Mouse (Mus musculus) cerebellum, adult (tissue): ENCODE results near the gene Glod4.

Source experiments
- ATAC-seq: cut with Nextera tagmentation; 2 replicates; pipeline ENCODE4 v1.9.2; 2017; ENCODE audit warnings: mild to moderate bottlenecking, moderate library complexity, mixed read lengths; ENCODE audit not compliant: insufficient number of reproducible peaks, low FRiP score, low TSS enrichment

Glod4 gene

DNA sequence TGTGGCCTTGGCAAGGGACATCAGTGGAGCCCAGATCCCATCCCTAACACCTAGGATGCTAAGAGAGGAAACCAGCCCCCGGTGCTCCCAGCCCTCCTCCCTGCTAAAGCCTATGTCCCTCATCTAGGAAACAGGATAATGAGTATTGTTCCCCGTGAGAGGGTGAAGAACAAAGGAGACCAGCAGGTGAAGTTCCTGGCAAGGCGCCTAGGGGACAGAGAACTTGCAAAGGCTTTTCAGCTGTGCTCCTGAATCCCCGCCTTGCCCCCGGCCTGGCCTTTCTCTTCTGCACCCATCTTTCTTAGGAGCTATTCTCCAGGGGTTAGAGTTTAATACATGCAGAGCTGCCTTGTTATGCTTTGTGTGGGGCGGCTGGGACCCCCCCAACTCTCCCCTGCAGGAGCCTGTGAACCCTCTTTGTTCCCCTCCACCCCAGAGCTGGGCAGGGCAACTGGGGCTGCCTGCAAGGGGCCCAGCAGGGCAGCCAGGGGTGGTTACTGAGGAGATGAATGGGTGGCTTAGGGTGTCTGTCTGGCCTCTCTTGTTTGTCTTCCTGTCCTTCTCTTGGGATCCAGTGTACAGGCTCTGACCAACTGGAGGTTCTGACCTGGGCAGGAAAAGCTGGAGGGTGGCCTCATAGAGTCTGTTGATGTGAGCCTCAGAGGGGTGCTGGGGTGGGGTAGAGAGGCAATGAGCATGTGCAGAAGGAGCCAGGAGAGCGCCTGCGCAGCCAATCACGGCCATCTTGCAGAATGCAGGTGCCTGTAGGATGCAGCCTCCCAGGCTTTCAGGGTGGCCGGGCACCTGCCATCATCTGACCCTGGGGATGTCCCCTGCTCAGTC, 16.9 kb upstream of the Glod4 start:
- no peak for ATAC-seq

DNA sequence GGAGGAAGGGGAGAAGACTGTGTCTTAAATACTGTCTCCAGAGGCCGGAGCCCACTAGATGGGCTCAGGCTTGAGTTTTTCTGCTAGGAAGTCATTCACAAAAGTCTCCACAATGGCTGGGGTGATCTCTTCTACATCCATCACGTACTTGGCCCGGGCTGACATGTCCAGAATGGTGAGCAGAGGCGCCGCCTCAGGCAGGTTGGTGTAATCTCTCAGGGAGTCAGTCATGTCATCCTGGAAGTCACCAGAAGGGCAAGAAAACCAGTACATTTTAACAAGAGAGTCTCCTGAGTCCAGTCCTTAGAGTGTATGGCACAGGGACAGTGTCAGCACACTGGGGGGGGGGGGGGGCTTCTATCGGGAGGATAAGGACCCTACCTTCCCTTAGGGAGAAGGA, 15.0 kb upstream of the Glod4 start:
- no peak for ATAC-seq

DNA sequence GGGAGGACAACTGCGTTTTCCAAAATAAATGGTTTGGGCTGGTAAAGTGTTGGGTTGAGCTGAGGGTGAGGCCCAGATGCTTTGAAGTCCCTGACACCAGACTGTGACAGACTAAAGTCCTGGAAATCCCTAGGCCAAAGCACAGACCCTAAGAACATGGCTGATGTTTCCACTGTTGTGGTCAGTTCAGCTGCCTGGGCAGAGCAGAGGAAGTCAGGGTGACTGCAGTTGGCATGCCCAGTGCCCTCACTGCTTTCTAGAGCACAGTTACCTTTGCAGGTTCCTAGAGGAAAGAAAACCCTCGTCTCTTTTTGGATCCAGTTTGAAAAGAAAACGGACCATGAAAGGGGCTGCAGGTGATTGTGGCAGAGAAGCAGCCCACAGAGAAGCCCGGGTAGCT, 13.9 kb upstream of the Glod4 start:
- ATAC-seq: no peak

DNA sequence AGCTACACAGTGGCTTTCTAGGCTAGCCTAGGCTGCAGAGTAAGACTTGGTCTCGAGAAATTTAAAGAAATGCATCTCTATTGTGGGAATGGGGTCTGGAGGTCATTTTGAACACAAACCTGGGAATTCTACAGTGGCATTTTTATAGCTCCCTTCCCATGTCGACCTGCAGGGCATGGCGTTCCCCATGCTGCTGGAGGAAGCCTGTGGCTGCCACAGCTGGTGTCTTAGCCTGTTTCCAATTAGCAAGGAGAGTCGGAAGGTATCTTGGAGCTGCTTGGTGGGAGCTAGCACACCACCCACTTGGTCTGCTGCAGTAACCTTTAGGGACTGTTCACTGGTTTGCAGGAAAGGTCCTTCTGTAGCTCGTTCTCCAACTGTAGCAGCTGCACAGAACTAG, 12.6 kb upstream of the Glod4 start:
- ATAC-seq: no peak

DNA sequence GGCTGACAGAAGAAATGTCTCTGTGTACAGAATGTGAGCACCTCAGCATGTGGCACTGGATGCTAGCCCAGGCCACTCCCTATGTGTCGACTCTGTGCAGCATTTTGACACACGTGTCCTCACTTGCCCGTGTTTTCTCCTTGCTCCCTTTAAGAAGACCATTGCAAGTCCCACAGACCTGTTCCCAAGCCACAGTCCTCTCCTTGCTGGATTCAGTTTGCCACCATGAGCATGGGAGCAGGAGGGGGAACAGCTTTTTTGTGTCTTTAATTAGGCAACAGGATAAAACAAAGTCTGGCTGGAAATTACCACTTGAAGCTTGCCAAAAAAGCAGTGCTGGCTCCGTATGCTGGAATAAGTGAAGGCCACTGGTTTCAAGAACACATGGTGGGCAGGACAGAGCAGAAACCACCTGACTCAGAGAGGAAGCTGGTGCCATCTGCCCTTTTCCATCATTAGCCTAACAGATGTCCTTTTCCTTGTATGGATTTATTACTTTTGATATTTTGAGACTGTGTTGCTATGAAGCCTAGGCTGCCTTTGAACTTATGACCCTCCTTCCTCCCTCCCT, 12.0 kb upstream of the Glod4 start:
- ATAC-seq: peak; percentile 62; the same call in 1 of the 2 replicates

DNA sequence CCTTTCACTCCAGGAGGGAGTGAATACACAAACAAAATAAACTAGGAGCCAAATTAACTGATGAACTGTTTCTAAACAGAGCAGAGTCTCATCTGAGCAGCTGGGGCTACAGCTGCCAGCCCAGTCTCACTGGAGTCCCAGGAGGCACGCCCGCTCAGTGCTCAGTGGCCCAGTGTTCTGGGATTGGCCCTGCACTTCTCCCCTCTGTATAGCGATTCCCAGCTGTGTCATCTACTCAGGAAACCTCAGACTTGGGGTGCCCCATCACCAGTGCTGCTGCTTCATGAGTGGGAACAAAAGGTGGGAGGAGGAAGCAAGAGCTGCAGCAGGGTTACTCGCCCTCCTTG, 10.4 kb upstream of the Glod4 start:
- no peak for ATAC-seq

DNA sequence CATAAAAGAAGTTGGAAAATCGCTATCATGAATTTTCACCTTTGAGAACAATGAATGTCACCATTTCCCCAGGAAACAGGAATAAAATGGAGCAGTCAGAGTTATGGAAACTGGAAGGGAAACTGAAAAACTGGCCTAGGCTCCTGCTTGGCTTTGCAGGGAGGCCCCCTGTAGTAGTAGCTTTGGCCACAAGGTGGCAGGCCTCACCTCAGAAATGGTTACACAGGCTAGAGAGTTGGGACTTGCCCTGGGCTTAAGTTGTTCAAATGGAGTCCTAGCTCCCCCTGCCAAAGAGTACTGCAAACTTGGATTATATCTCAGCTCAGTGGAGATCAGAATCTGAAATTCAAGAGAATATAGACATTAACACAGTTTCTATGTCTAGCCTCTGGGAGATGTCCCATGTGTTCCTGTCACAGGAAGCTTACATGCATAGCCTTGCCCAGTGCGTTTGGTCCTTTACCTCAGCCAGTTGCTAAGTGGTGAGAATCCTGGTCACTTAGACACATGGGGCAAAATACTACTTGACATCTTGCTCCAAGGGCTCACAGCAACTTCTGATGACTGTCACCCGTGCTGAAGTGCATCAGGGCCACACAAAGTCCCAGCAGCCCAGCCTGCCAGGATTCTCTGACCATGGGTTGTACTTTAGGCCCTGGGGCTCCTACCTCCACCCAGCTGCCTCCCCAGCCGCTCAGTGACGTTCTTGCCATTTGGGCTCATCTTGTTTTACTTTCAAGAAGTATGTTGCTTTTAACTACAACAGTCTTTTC, 9.8 kb upstream of the Glod4 start:
- 0 out of 2 replicates have a peak, but pooled peaks have one; percentile 47 for ATAC-seq

DNA sequence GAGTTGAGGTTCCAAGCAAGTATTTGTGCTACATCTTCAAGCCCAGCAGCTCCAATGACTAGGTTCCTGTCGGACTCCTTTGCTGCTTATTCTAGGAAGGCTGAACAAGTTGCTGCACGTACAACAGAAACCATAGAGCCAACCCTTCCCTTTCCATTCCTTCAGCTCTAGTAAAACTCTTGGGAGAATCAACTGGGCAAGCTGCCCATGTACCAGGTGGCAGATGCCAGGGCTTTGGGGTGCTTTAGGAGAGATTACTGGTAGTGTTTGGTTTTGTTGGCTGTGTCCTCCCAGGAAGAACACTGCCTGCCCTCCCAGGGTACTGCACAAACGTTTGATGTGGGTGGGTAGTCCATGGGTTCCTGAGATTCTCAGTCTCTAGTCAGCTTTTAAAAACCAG, 8.5 kb upstream of the Glod4 start:
- no peak for ATAC-seq

DNA sequence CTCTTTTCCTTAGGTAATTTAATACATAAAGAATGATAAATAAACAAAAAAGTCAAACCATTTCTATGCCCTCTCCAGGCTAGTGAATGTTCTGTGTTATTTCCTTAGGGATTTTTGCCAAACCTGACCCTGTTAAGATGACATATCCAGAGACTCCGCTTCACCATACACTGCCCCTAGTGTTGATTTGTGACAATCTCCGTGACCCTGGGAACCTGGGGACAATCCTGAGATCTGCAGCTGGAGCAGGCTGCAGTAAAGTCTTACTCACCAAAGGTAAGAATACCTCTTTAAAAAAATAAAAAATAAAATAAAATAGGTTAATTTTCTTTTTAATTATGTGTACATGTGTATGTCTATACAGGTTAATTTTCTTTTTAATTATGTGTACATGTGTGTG, 3.7 kb upstream of the Glod4 start:
- ATAC-seq: no peak

DNA sequence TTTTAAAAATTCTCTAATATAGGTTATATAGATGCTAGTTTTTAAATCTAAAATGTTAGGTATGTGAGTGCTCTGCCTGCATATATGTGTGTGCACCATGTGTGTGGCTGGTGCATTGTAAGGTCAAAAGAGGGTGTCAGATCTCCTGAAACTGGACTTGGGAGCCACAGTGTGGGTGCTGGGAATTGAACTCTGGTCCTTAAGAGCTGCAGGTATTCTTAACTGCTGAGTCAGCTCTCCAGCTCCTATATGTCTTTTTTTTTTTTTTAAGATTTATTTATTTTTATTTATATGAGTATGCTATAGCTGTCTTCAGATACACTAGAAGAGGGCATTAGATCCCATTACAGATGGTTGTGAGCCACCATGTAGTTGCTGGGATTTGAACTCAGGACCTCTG, 2.9 kb upstream of the Glod4 start:
- no peak for ATAC-seq

DNA sequence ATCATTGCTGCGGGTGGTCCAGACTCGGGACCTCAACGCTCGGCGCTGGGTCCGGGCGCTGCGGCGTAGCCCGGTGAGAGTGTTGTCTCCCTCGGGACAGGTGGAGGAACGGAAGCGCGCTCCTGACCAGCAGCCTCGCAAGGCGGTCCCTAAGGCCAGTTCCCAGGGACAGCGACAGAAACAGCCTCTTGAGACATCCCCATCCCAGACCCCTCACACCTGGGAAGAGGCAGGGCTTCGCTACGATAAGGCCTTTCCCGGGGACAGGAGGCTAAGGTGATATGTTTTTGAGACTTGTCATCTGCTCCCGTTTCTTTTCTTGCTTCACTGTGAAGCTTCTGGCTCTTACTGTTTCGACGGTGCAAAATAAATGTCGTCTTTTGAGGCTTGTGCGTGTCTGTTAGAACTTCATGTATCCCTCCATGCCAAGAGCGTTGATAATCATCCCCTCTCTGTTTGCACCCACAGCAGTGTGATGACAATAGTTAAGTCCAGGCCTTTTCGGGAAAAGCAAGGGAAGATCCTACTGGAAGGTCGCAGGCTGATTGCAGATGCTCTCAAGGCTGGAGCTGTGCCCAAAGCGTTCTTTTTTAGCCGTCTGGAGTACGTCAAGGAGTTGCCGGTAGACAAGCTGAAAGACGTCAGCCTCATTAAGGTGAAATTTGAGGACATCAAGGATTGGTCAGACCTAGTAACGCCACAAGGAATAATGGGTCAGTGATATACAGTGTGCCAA, 454 bp upstream of the Glod4 start:
- ATAC-seq: peak; percentile 45; the same call in 1 of the 2 replicates

DNA sequence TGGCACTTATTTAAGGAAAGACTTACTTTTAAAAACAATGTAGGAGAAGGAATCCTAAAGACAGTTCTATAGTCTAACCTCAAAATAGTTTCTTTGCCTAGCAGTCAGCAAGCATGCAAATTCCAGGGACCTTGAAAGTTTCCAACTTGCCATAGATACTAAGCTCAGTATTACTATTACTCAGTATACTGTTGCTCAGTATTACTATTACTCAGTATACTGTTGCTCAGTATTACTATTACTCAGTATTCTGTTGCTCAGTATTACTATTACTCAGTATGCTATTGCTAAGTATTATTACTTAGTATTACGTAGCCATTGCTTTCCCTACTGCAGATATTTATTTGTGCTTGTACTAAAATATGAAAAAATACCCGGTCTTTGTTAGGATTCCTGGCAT, 3.8 kb downstream of the Glod4 start:
- ATAC-seq: no peak

DNA sequence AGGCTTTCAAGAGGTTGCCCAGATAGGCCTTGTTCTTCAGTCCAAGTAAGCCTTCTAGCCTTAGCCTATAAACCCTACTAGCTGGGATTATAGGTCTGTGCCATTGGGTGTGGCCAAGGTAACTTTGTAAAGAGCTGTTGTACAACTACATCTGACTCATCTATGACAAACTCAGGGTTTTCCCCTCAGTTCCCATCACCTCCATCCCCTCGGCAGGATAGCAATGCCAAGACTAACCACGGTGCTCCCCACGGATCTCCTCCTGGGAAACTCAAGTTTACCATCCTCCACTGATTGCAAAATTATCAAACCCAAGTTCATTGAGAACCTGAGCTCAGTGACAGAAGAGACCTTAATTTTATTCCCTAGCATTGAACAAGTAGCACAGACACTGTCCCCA, 7.4 kb downstream of the Glod4 start:
- ATAC-seq: no peak

DNA sequence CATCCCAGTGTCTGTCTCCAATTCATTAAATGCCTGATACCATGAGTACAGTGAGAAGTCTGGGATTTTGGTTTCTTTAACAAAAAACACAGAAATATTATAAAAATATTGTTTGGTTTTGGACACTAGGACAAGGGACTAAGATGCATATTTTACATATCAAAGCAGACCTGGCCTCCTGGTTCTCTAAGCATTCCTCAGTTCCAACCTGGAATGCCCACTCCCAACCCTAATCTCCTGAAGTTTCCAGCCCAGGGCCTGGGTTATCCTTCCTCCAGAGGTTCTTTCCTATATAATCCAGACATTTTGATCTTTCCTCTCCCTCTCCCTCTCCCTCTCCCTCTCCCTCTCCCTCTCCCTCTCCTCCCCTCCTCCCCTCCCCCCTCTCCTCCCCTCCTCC, 18.5 kb downstream of the Glod4 start:
- ATAC-seq: no peak

DNA sequence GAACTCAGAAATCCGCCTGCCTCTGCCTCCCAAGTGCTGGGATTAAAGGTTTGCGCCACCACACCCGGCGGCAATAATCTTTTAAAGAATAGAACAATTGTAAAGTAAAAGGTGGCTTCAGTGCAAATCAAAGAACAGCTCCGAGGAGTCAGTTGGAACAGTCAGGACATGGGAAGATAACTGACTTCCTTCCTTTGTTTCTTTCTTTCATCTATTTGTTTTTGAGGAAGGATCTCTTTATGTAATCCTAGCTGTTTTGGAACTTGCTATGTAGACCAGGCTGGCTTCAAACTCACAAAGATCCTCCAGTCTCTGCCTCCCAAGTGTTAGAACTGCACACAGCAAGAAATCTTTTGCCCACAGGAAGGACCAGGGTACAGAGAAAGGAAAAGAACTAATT, 18.9 kb downstream of the Glod4 start:
- ATAC-seq: no peak

DNA sequence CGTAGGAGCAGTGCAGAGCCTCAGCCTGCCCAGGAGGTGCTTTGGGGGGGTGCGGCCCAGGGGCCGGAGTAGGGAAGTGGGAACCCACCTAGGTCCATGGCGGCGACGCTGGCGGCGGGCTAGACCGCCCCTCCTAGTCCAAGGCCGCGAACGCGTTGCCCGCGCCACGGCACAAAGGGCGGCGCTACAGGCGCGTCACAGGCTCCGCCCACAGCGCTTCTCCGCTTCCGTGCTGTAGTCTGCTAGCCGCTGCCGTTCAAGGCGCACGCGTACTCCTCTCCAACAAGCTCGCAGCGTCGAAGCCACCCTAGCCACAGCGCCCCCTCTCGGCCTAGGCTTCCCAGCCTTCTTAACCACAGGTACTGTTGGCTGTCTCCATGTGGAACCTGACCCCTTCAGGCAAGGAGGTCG, 26.1 kb downstream of the Glod4 start, which contains the start of the genes Dbil5 and Gemin4:
Gene Dbil5 (plus strand): TSS at position 219 of the 411 bp plus-strand sequence.
Gene Gemin4 (minus strand): TSS at position 275 of the 411 bp plus-strand sequence.
- ATAC-seq: peak; percentile 90

DNA sequence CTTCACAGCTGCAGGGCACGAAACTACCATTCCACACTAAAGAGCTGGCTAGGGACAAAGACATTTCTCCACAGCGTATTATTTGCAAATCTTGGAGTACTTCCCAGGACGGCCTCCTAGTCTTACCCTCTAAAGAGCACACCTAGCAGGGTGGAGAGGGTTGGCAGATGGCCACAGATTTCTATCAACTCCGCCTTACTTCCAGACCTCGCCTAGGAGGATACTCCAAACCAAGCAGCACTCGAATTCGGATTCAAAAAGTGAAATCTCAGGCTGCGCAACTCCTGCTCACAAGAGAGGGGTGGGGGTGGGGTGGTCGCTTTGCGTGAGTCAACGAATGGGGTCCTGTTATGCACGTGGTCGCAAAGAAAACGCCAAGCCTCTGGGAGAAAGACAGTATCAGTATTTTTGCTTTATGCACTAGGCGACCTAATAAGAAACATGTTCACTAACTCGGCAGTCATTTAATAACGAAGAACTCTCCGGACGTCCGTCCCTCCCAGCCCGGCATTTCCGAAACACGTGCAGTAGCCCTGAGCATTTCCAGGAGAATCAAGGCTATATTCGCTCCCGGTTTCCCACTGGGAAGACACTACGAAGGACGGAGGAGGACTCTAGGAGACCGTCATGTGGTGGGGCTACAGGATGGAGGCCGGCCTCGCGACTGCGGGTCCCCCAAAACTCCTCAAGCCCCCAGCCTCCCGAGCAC, 26.7 kb downstream of the Glod4 start:
- ATAC-seq: no peak

DNA sequence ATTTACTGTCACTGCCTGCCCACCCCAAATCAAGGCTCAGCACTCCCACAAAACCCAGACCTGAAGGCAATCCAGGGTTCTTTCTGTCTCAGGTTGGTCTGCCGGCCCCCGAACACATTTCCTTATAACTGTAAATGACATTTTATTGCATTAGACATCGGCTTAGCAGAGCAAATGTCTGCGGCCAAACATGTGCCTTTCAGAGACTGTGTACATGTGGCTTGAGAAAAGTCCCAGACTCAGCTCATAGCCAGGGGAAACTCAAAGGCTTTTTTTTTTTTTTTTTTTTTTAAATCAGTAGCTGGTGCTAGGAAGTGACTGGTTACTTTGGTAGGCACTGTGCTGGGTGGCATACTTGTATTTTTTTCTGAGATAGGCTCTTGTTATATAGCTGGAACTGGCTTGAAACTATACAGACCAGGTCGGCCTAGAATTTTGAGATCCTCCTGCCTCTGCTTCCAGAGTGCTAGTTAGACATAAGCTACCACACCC, 27.4 kb downstream of the Glod4 start:
- ATAC-seq: no peak

DNA sequence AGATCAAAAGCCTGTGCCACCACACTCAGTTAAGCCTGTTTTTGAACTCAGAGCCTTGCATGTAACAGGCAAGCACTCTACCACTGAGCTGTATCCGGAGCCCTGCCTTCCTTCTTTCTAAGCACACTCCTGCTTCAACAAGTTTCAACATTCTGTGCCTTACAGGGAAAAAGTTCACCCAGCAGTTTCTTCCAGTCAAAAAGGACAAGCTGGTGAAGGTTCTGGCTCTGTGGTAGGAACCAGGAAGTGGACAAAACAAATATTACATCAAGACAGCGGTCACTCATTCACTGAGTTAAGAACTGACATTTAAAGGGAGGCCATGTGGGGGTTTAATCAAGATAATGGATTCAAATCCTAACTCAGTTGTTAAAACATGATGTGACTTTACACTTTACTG, 28.5 kb downstream of the Glod4 start:
- ATAC-seq: no peak

DNA sequence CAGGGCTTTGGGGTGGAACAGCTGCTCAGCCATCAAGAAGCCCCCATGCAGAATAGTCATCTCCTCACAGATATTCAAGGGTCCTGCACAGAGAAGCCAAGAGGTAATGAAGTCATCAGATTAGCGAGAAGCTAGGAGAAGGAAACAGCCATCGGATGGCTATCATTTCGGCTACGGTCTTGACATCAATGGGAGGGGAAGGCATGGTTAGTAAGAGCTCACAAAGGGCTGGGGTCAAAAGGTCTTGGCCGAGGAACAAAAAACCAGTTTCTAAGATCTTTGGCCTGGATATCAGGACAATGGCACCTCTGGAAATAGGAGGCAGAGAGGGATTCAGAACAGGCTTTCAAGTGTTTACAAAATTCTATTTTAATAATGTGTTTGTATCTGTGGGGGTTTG, 29.7 kb downstream of the Glod4 start:
- no peak for ATAC-seq
